Mouse (Mus musculus) heart, postnatal 25 days (tissue): ENCODE results near the gene Tesk2. TPM values are rescaled to one million over a fixed set of nuclear protein-coding genes. Genes with fewer than 3 reads are reported as not detected.
"Not testable (repeated sequence)": the region's sequence is repeated elsewhere in the genome, so short reads cannot be mapped to it uniquely, and the experiment has no call there.

ENCODE experiments used
- DNase-seq: peaks from one replicate; pipeline ENCODE4 v3.0.0; 2022; ENCODE audit warnings: low spot score
- intact Hi-C: fragments of 180-260 bp; cut with DNase I; formaldehyde crosslinking; loops from one replicate; pipeline ENCODE4 v1.15.1; 2025
- total RNA-seq, 2 experiments: library from RNA; stranded (reverse); gene quantifications; 2 replicates each; pipeline ENCODE4 v1.2.3; 2021

The Tesk2 gene
- total RNA-seq, 2 experiments from 2014 or later, result 2.3 to 2.5 TPM

GRCm38 (mm10) chr4:116829364-116830069 lies 108.8 kb downstream of the Tesk2 start:
- intact Hi-C loops, result loop anchor here (2.0 to 5.0 kb wide), 2 partner anchors 161 to 308 kb away; no protein-coding TSS in a partner anchor
- DNase-seq, result no peak

- no peak for DNase-seq
- intact Hi-C loops, result no loop called here
These were observed 109.3 kb downstream of the Tesk2 start for GRCm38 (mm10) chr4:116830070-116830368.

- DNase-seq, result no peak
- intact Hi-C loops, result no loop called here
These were observed 118.3 kb downstream of the Tesk2 start for GRCm38 (mm10) chr4:116838999-116839398.

GRCm38 (mm10) chr4:116840096-116840495 lies 119.3 kb downstream of the Tesk2 start:
- intact Hi-C loops, result not testable (repeated sequence)

GRCm38 (mm10) chr4:116840841-116841240 lies 120.1 kb downstream of the Tesk2 start:
- intact Hi-C loops, result no loop called here
- no peak for DNase-seq

More at GRCm38 (mm10) chr4:116840096-116840495, 119.3 kb downstream of the Tesk2 start:
- not testable (repeated sequence) for DNase-seq

GRCm38 (mm10) chr4:116844324-116844723 lies 123.6 kb downstream of the Tesk2 start:
- intact Hi-C loops, result no loop called here
- no peak for DNase-seq

- intact Hi-C loops, result loop anchor here (5.0 kb wide), 1 partner anchor 107 kb away; no protein-coding TSS in a partner anchor
- DNase-seq, result no peak
These were observed 129.2 kb downstream of the Tesk2 start for GRCm38 (mm10) chr4:116849901-116850300.

GRCm38 (mm10) chr4:116854286-116854685 lies 133.5 kb downstream of the Tesk2 start:
- intact Hi-C loops, result no loop called here
- DNase-seq, result no peak

Other genes with a start within 250 kb of the Tesk2 start
- 10 to 100 TPM; 12.4 to 16.2 TPM for gene Ipp, start 213.4 kb upstream of the Tesk2 start, total RNA-seq
- 10 to 100 TPM; 24.9 to 25.2 TPM for gene Tmem69, start 165.0 kb upstream of the Tesk2 start, total RNA-seq
- 10 to 100 TPM; 59.5 to 80.0 TPM for gene Gpbp1l1, start 163.3 kb upstream of the Tesk2 start, total RNA-seq
- 1 to 10 TPM; 3.0 to 4.2 TPM for gene Ccdc17, start 124.3 kb upstream of the Tesk2 start, total RNA-seq
- gene Nasp, start 93.0 kb upstream of the Tesk2 start, total RNA-seq, result 10 to 100 TPM; 21.1 to 24.6 TPM
- 100 to 1,000 TPM; 277 to 278 TPM for gene Akr1a1, start 69.3 kb upstream of the Tesk2 start, total RNA-seq
- 100 to 1,000 TPM; 429 to 473 TPM for gene Prdx1, start 35.4 kb upstream of the Tesk2 start, total RNA-seq
- 10 to 100 TPM; 57.6 TPM for gene Mmachc, start 12.5 kb upstream of the Tesk2 start, total RNA-seq
- gene Ccdc163, start 12.4 kb upstream of the Tesk2 start, total RNA-seq, result 1 to 10 TPM; 5.5 to 5.6 TPM
- gene Toe1, start 86.7 kb downstream of the Tesk2 start, total RNA-seq, result 1 to 10 TPM; 6.9 to 8.2 TPM
- gene Mutyh, start 86.8 kb downstream of the Tesk2 start, total RNA-seq, result 1 to 10 TPM; 1.5 to 1.6 TPM
- gene Hpdl, start 100.8 kb downstream of the Tesk2 start, total RNA-seq, result 1 to 10 TPM; 4.2 to 4.8 TPM
- 1 to 10 TPM in 1 of 2 experiments, under 1 TPM in 1; 0.94 to 1.2 TPM for gene Zswim5, start 156.4 kb downstream of the Tesk2 start, total RNA-seq